Mouse (Mus musculus) T-helper 17 cell (primary cell): ENCODE data around the gene Cbarp.

Source experiments
- in situ Hi-C, 2 experiments: fragments of 300-600 bp; cut with MboI, MseI; formaldehyde crosslinking; loops; 1 replicate in 1 of 2; 2 replicates in 1 of 2; pipeline ENCODE4 v1.15.1; 2025; ENCODE audit warnings: high pct_unique_total_duplicates in 2 of 2

Gene Cbarp

GRCm38 (mm10) chr10:80131952-80132350 is 8.7 kb downstream of the Cbarp start:
- in situ Hi-C loops = no loop called here

GRCm38 (mm10) chr10:80131316-80131951 is 9.2 kb downstream of the Cbarp start:
- in situ Hi-C loops = no loop called here

- in situ Hi-C loops = no loop called here
Measured at GRCm38 (mm10) chr10:80130403-80131031, 10.1 kb downstream of the Cbarp start.

- in situ Hi-C loops = no loop called here
Measured at GRCm38 (mm10) chr10:80129846-80130245, 10.8 kb downstream of the Cbarp start.

- in situ Hi-C loops = no loop called here
Measured at GRCm38 (mm10) chr10:80127920-80128319, 12.7 kb downstream of the Cbarp start.

- in situ Hi-C loops = no loop called here
Measured at GRCm38 (mm10) chr10:80123932-80124562, 16.6 kb downstream of the Cbarp start.

GRCm38 (mm10) chr10:80121639-80122038 is 19.0 kb downstream of the Cbarp start:
- in situ Hi-C loops = no loop called here

- in situ Hi-C loops = no loop called here
Measured at GRCm38 (mm10) chr10:80120146-80120545, 20.5 kb downstream of the Cbarp start.

- in situ Hi-C loops = loop anchor here in 1 of 2 experiments (5.0 kb wide), 1 partner anchor 131 kb away; the partner anchor contains the start of gene Cnn2
Measured at GRCm38 (mm10) chr10:80118552-80118951, 22.1 kb downstream of the Cbarp start.

- in situ Hi-C loops = loop anchor here in 1 of 2 experiments (5.0 kb wide), 1 partner anchor 130 kb away; the partner anchor contains the start of gene Cnn2
Measured at GRCm38 (mm10) chr10:80117736-80118135, 22.9 kb downstream of the Cbarp start.

- in situ Hi-C loops = loop anchor here in 1 of 2 experiments (5.0 kb wide), 1 partner anchor 130 kb away; the partner anchor contains the start of gene Cnn2
Measured at GRCm38 (mm10) chr10:80116927-80117691, 23.5 kb downstream of the Cbarp start.

- in situ Hi-C loops = loop anchor here in 1 of 2 experiments (5.0 kb wide), 1 partner anchor 129 kb away; the partner anchor contains the start of gene Cnn2
Measured at GRCm38 (mm10) chr10:80116563-80116926, 24.1 kb downstream of the Cbarp start.

GRCm38 (mm10) chr10:80115944-80116335 is 24.7 kb downstream of the Cbarp start:
- in situ Hi-C loops = loop anchor here in 1 of 2 experiments (5.0 kb wide), 1 partner anchor 129 kb away; the partner anchor contains the start of gene Cnn2

- in situ Hi-C loops = loop anchor here in 1 of 2 experiments (5.0 kb wide), 1 partner anchor 128 kb away; the partner anchor contains the start of gene Cnn2
Measured at GRCm38 (mm10) chr10:80115290-80115943, 25.2 kb downstream of the Cbarp start, which contains the start of gene Stk11. Stk11 (plus strand) TSS chr10:80115803.

GRCm38 (mm10) chr10:80114341-80115284 is 26.0 kb downstream of the Cbarp start:
- in situ Hi-C loops = loop anchor here in 1 of 2 experiments (5.0 kb wide), 1 partner anchor 127 kb away; the partner anchor contains the start of gene Cnn2

GRCm38 (mm10) chr10:80107678-80108077 is 33.0 kb downstream of the Cbarp start:
- in situ Hi-C loops = loop anchor here in 1 of 2 experiments (5.0 kb wide), 1 partner anchor 45 kb away; no protein-coding TSS in a partner anchor

GRCm38 (mm10) chr10:80105926-80106325 is 34.7 kb downstream of the Cbarp start:
- in situ Hi-C loops = loop anchor here in 1 of 2 experiments (5.0 kb wide), 1 partner anchor 44 kb away; no protein-coding TSS in a partner anchor

- in situ Hi-C loops = loop anchor here in 1 of 2 experiments (5.0 kb wide), 1 partner anchor 43 kb away; no protein-coding TSS in a partner anchor
Measured at GRCm38 (mm10) chr10:80105460-80105859, 35.2 kb downstream of the Cbarp start, which contains the start of gene Sbno2. Sbno2 (minus strand) TSS chr10:80105571.

- in situ Hi-C loops = no loop called here
Measured at GRCm38 (mm10) chr10:80104181-80104580, 36.5 kb downstream of the Cbarp start.
